Mouse (Mus musculus) small intestine, adult 2 months (tissue): ENCODE measurements around the gene Clrn1. TPM values are rescaled to one million over a fixed set of nuclear protein-coding genes. Genes with fewer than 3 reads are reported as not detected.

Source experiments
- H3K27ac ChIP-seq: fragments of 200-500 bp; 2 replicates; pipeline ENCODE4 v1.5.1; 2012; ENCODE audit warnings: low read depth, low read length, control low read depth, inconsistent platforms; ENCODE audit not compliant: insufficient read depth
- H3K27me3 ChIP-seq: fragments of 200-500 bp; 2 replicates; pipeline ENCODE4 v1.6.1; 2012; ENCODE audit warnings: mild to moderate bottlenecking, moderate library complexity, low read length, inconsistent platforms; ENCODE audit not compliant: control insufficient read depth, insufficient read depth
- H3K36me3 ChIP-seq: fragments of 200-500 bp; 2 replicates; pipeline ENCODE4 v1.6.1; 2012; ENCODE audit warnings: mild to moderate bottlenecking, low read length, control low read depth, inconsistent platforms; ENCODE audit not compliant: control insufficient read depth, insufficient read depth
- H3K4me1 ChIP-seq: fragments of 200-500 bp; 2 replicates; pipeline ENCODE4 v1.6.1; 2012; ENCODE audit warnings: low read length, inconsistent platforms, mixed read lengths; ENCODE audit not compliant: control insufficient read depth, insufficient read depth, insufficient read length
- H3K4me3 ChIP-seq: fragments of 200-500 bp; 2 replicates; pipeline ENCODE4 v1.5.1; 2012; ENCODE audit warnings: low read depth, mild to moderate bottlenecking, control low read depth, inconsistent platforms, low read length, moderate library complexity
- CTCF ChIP-seq: fragments of 200-500 bp; IDR thresholded peaks from 2 replicates; pipeline ENCODE4 v1.5.1; 2012; ENCODE audit warnings: low read depth, mild to moderate bottlenecking, control low read depth, inconsistent platforms, low read length, moderate library complexity, mixed read lengths; ENCODE audit not compliant: insufficient replicate concordance, insufficient read length; ENCODE audit errors: extremely low read depth
- POLR2A ChIP-seq: fragments of 200-500 bp; IDR thresholded peaks from 2 replicates; pipeline ENCODE4 v1.6.1; 2012; ENCODE audit warnings: low read depth, mild to moderate bottlenecking, control low read depth, inconsistent platforms, low read length, moderate library complexity
- WGBS: fragments of 180-500 bp; shearing (Covaris S2); methylation state at CpG from one replicate; pipeline ENCODE4 v1.1.7; 2018; 5-methylcytosine and 5-hydroxymethylcytosine counted together
- polyA plus RNA-seq: library from polyadenylated mRNA; depleted of rRNA; stranded (reverse); fragments of >200 nt; gene quantifications from 2 replicates; pipeline ENCODE4 v1.2.3, GENCODE M21; 2012

Clrn1 gene
- polyA plus RNA-seq, 1 experiment: not detected

GRCm38 (mm10) chr3:58895131-58895530, 10.0 kb upstream of the Clrn1 start:
- no peak overlapping the region for H3K4me3 ChIP-seq
- no peaks in the 10 kb centered on the region for H3K27me3 ChIP-seq
- WGBS: 83% methylated on average over 5 of the region's 5 CpGs
- no peaks in the 10 kb centered on the region for H3K36me3 ChIP-seq
- H3K27ac ChIP-seq: no peak overlapping the region
- TF ChIP-seq POLR2A (no peak), CTCF (no peak)
- no peaks in the 10 kb centered on the region for H3K4me1 ChIP-seq

GRCm38 (mm10) chr3:58894529-58894928, 9.4 kb upstream of the Clrn1 start:
- TF ChIP-seq CTCF: no peak
- no peak for TF ChIP-seq POLR2A
- WGBS: 81% methylated on average over 3 of the region's 3 CpGs
- H3K27ac ChIP-seq: no peak overlapping the region
- H3K36me3 ChIP-seq: no peaks in the 10 kb centered on the region
- no peaks in the 10 kb centered on the region for H3K27me3 ChIP-seq
- no peak overlapping the region for H3K4me3 ChIP-seq
- no peaks in the 10 kb centered on the region for H3K4me1 ChIP-seq

GRCm38 (mm10) chr3:58889670-58890069, 4.5 kb upstream of the Clrn1 start:
- TF ChIP-seq POLR2A (no peak), CTCF (no peak)
- 58% methylated on average over 3 of the region's 3 CpGs for WGBS
- Histone ChIP-seq H3K27me3 (no peaks in the 10 kb centered on the region), H3K36me3 (no peaks in the 10 kb centered on the region), H3K27ac (no peak overlapping the region), H3K4me1 (no peaks in the 10 kb centered on the region), H3K4me3 (no peak overlapping the region)

- no peak overlapping the region for H3K27ac ChIP-seq
- H3K4me1 ChIP-seq: no peaks in the 10 kb centered on the region
- no peaks in the 10 kb centered on the region for H3K36me3 ChIP-seq
- TF ChIP-seq POLR2A: no peak
- TF ChIP-seq CTCF: no peak
- WGBS: 75% methylated on average over 7 of the region's 7 CpGs
- no peak overlapping the region for H3K4me3 ChIP-seq
- H3K27me3 ChIP-seq: no peaks in the 10 kb centered on the region
Measured at GRCm38 (mm10) chr3:58888131-58888715, 3.1 kb upstream of the Clrn1 start.

GRCm38 (mm10) chr3:58887719-58888118, 2.6 kb upstream of the Clrn1 start:
- WGBS: 53% methylated on average over 10 of the region's 10 CpGs
- H3K4me3 ChIP-seq: no peak overlapping the region
- H3K27ac ChIP-seq: no peak overlapping the region
- H3K4me1 ChIP-seq: no peaks in the 10 kb centered on the region
- TF ChIP-seq CTCF (no peak), POLR2A (no peak)
- H3K27me3 ChIP-seq: no peaks in the 10 kb centered on the region
- H3K36me3 ChIP-seq: no peaks in the 10 kb centered on the region

GRCm38 (mm10) chr3:58883511-58883907, 1.6 kb downstream of the Clrn1 start:
- no peak overlapping the region for H3K27ac ChIP-seq

GRCm38 (mm10) chr3:58882878-58883510, 2.1 kb downstream of the Clrn1 start:
- Histone ChIP-seq H3K4me1 (no peaks in the 10 kb centered on the region), H3K27ac (no peak overlapping the region)
- 9% methylated on average over 8 of the region's 8 CpGs for WGBS

More at GRCm38 (mm10) chr3:58883511-58883907, 1.6 kb downstream of the Clrn1 start:
- Histone ChIP-seq H3K27me3 (no peaks in the 10 kb centered on the region), H3K4me1 (no peaks in the 10 kb centered on the region), H3K4me3 (no peak overlapping the region), H3K36me3 (no peaks in the 10 kb centered on the region)
- no peak for TF ChIP-seq POLR2A
- no peak for TF ChIP-seq CTCF

More at GRCm38 (mm10) chr3:58882878-58883510, 2.1 kb downstream of the Clrn1 start:
- Histone ChIP-seq H3K36me3 (no peaks in the 10 kb centered on the region), H3K27me3 (no peaks in the 10 kb centered on the region), H3K4me3 (no peak overlapping the region)
- no peak for TF ChIP-seq POLR2A
- TF ChIP-seq CTCF: no peak
